Mouse (Mus musculus): Measurements from ENCODE around the gene Frmd4b.

DNA sequence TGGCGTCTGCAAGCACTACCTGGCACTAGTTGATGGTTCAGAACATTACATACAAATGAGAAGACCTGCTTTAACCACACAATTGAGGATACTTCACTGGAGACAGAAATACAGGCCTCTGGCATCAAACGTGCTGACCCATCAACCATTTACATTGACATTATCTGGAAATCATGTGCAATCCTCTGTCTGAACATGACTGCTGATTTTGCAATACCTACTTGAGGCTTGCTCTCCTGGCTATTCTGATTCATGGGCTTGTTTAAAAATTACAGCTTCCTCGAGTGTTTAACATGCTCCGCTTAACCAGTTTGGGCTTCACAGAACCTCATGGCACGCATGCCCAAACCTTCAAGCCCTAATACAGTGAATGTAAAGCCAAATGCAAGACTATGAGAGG lies 42.4 kb downstream of the Frmd4b start:
- no peak for TF ChIP-seq CTCF (IDR thresholded peaks at IDR 0.05)
- TF ChIP-seq EP300 (IDR thresholded peaks at IDR 0.05; ENCODE audit: insufficient read depth, low read depth, low read length): no peak
